Mouse (Mus musculus): ENCODE data around the gene Inhbc. TPM values are rescaled to one million over a fixed set of nuclear protein-coding genes. Genes with fewer than 3 reads are reported as not detected.

Inhbc gene
- polyA plus RNA-seq, 1 experiment, result not detected

Other genes starting within 250 kb of the Inhbc start
- gene Os9, start 249.3 kb downstream of the Inhbc start, polyA plus RNA-seq (2012; rRNA removed), result 106 and 108 TPM in 2 replicates
- gene B4galnt1, start 205.2 kb downstream of the Inhbc start, polyA plus RNA-seq (2012; rRNA removed), result 112 and 132 TPM in 2 replicates
- 5.5 and 6.6 TPM in 2 replicates for gene Slc26a10, start 189.8 kb downstream of the Inhbc start, polyA plus RNA-seq (2012; rRNA removed)
- 184 and 198 TPM in 2 replicates for gene Arhgef25, start 180.3 kb downstream of the Inhbc start, polyA plus RNA-seq (2012; rRNA removed)
- gene Dtx3, start 174.7 kb downstream of the Inhbc start, polyA plus RNA-seq (2012; rRNA removed), result 375 and 413 TPM in 2 replicates
- 97.3 and 97.4 TPM in 2 replicates for gene Pip4k2c, start 158.8 kb downstream of the Inhbc start, polyA plus RNA-seq (2012; rRNA removed)
- gene Kif5a, start 107.1 kb downstream of the Inhbc start, polyA plus RNA-seq (2012; rRNA removed), result 795 and 907 TPM in 2 replicates
- 285 and 313 TPM in 2 replicates for gene Dctn2, start 104.1 kb downstream of the Inhbc start, polyA plus RNA-seq (2012; rRNA removed)
- gene Mbd6, start 81.4 kb downstream of the Inhbc start, polyA plus RNA-seq (2012; rRNA removed), result 50.0 and 51.5 TPM in 2 replicates
- 63.1 and 81.8 TPM in 2 replicates for gene Mars, start 58.6 kb downstream of the Inhbc start, polyA plus RNA-seq (2012; rRNA removed)
- 1.1 and 1.3 TPM in 2 replicates for gene Arhgap9, start 48.5 kb downstream of the Inhbc start, polyA plus RNA-seq (2012; rRNA removed)
- gene Gli1, start 28.5 kb downstream of the Inhbc start, polyA plus RNA-seq (2012; rRNA removed), result 2.0 and 3.2 TPM in 2 replicates
- 0.10 and 0.13 TPM in 2 replicates for gene Inhbe, start 16.0 kb downstream of the Inhbc start, polyA plus RNA-seq (2012; rRNA removed)
- 179 and 210 TPM in 2 replicates for gene R3hdm2, start 9.9 kb upstream of the Inhbc start, polyA plus RNA-seq (2012; rRNA removed)
- 8.8 and 9.8 TPM in 2 replicates for gene Stac3, start 131.3 kb upstream of the Inhbc start, polyA plus RNA-seq (2012; rRNA removed)
- gene Ndufa4l2, start 144.5 kb upstream of the Inhbc start, polyA plus RNA-seq (2012; rRNA removed), result 10.3 and 10.8 TPM in 2 replicates
- 45.3 and 46.6 TPM in 2 replicates for gene Shmt2, start 152.0 kb upstream of the Inhbc start, polyA plus RNA-seq (2012; rRNA removed)
- 9.3 and 12.1 TPM in 2 replicates for gene Nxph4, start 164.1 kb upstream of the Inhbc start, polyA plus RNA-seq (2012; rRNA removed)